Mouse (Mus musculus) A20 (cell line): ENCODE measurements around the gene Nrgn.

Experiments
- DNase-seq: peaks from one replicate; pipeline ENCODE4 v3.0.0-alpha.2; 2011; ENCODE audit warnings: low read depth, low spot score

Gene Nrgn

GRCm38 (mm10) chr9:37530031-37530887 is 22.4 kb downstream of the Nrgn start:
- DNase-seq = no peak

DNA sequence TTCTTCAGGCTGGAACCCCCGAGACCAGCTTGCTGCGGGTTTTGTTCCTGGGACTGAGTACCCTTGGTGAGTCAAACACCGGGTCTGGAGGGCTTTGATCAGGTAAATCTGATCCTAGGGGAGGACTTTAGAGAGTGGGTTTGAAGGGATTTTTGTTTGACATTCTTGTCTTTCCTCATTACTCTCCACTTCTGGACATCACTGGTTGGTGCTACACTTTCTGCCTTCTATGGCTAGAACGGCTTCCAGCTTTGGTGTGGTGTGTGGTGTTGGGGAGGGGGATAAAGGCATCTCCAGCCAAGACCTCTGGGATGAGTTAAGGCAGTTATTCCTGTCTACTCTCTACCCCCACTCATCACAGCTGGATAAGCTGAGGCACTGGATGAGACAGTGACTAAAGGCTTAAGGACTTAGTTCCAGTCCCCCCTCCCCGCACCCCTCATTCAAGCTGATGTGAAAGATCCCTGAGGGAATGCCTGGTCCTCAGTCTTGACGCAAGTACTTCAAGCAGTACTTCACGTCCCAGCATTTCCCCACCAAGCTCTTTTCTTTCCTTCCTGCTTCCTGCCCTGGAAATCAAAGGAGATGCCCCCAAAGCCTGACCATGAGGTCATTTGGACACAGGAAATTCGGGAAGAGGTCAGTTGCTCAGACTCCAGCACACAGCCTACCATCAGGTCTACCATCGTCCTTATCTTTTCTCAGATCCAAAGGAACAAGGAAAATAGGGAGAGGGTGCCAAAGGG is 24.3 kb downstream of the Nrgn start:
- no peak for DNase-seq

GRCm38 (mm10) chr9:37527396-37528224 is 25.1 kb downstream of the Nrgn start, which contains the start of gene Esam:
TSS of gene Esam (plus strand) at chr9:37528078.
- no peak for DNase-seq

GRCm38 (mm10) chr9:37526443-37527395 is 26.0 kb downstream of the Nrgn start:
- DNase-seq = no peak

DNA sequence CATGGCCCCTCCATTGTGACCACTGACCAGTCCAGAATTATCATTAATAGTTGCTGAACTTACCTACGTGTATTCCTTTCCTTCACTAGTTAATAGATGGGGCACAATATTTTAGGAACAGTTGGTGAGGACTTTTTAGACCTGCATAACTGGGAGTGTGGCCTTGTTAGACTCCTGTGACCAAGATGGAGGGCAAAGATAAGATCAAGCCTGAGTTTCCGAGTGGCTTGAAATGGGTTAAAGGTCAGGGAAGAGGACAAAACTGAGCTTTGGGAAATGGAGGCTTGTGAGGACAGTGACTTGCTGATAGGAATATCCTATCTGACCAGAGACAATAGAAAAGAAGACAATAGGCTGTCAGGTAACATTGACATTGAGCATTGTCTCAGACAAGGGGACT is 27.2 kb downstream of the Nrgn start:
- DNase-seq = no peak

DNA sequence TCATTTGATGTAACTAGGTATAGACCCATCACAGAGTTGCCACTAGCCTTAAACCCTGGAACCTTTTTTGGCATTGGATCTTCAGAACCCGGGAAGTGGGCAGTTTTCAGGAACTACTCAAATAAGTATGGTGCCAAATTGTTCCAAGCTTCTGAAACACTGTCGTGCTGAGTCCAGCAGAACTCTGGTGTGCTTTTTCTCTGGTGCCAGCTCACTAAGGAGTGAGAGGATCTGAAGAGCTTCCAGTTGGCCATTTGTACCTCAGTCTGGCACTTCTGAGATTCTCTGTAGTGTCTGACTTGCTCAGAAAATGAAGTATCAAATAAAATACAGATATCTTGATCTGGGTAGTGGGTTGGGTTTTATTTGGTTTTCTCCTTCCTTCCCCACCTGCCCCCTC is 32.7 kb downstream of the Nrgn start:
- DNase-seq = no peak

DNA sequence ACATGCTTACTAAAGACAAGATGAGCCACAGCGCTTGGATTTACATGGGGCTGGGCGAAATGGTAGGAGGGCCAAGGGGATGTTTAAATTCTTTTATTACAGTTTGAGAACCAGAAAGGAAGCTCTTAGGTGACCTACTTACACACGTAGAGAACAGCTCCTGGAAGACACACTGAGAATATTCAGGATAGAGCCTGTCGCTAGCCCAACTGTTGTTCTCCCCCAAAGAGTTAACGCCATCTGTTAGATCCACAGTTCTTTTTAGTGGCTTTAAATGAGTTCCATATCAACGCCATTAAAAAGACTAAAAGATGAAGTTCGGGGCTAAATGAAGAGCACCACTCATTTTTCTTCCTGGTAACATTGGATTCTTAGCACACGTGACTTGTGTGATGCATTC is 33.7 kb downstream of the Nrgn start:
- no peak for DNase-seq

DNA sequence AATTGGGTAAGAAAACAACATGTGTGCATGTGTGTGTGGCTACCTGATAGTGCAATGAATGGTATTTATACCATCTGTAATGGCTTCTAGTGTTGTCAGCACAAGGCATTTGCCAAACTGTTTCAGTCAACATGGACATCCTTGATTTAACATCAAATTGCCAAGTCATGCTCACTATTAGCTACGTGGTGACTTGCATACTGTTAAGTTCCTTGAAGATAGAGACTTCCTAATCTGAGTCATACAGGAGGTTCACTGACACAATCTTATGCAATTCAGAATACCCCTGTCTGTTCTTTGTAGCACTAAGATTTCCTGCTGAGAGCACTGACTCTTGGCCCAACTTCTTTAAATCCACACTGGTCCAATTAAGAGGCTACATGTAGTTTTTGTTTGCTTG is 35.2 kb downstream of the Nrgn start:
- DNase-seq = peak; percentile 29

DNA sequence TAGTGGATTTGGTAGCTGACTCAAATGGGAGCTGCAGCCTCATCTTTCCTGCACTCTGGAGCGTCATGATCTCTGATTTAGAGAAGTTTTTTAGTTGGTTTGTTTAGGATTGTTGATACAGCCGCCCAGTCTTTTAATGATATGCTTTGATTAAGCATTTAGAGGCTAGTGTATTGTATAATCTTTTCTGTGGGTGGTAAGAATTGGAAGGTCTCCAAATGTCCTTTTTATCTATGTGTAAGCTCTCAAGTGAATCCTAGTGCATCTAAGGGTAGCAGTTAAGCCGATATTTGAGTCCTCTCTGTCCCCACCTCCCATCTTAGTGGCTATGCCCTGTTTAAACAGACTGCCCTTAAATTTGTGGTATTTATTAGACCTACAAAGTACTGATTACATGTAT is 38.2 kb downstream of the Nrgn start:
- no peak for DNase-seq

DNA sequence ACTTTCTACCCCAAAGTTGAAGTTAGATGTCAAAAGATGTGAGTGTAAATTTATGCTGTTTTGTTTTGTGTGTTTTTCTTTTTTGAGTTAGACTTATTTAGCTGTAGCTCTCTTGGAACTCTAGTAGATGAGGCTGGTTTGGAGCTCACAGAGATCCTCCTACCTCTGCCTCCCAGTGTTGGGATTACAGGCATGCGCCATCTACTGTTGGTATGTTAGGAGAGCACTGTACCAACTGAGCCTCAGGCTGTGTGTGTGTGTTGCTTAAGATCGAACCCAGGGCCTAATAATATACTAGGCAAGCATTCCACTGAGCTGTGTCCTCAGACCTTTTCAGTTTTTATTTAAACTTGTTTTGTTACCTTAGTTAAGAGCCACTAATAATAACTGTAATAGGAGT is 40.6 kb downstream of the Nrgn start:
- DNase-seq = peak; percentile 26

GRCm38 (mm10) chr9:37506023-37506422 is 46.7 kb downstream of the Nrgn start:
- no peak for DNase-seq

GRCm38 (mm10) chr9:37504348-37504747 is 48.4 kb downstream of the Nrgn start:
- peak; percentile 23 for DNase-seq

- DNase-seq = no peak
Measured at GRCm38 (mm10) chr9:37501170-37501569, 51.5 kb downstream of the Nrgn start.

DNA sequence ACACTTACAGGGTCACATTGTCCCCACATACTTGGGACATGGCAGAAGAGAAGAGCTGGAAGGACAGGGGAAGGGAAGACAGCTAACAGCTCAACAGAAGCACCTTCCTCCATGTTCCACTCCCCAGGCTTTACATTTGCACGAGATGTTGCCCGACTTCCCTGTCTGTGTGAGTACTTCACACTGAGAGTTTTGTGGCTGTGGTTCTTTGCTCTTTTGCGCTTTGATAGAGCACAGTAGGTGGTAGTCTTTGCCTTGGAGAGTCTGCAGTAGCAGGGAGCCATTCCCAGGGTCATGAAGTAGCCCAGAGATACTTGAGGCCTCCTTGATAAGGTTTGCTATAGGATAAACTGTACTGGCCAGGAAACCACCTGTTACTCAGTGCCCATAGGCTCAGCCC is 52.5 kb downstream of the Nrgn start:
- no peak for DNase-seq

- DNase-seq = no peak
Measured at GRCm38 (mm10) chr9:37496325-37496724, 56.4 kb downstream of the Nrgn start.

DNA sequence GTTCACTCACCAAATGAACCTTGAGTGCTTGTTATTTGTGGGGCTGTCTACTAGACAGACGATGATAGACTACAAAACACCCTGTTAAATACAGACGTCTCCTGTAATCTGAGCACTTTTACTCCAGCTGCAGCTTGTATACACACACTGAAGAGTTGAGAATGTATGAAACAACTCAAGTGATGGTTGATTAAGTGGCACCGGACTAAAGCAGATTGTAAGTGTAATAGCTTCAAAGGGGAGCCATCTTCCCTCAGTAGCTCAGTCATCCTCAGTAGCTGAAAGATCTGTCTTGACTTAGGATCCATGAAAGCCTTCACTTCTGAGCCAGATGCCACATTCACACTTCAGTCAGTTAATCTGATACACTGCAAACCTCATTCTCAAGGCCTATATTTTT is 56.9 kb downstream of the Nrgn start:
- DNase-seq = no peak
